Comparison of ENCODE assay signal across 9 mouse cellular contexts in genomic region chr10:81569507-81570237, GRCm38 (mm10). TPM values are rescaled to one million over a fixed set of nuclear protein-coding genes. Genes with fewer than 3 reads are reported as not detected.
DNase-seq lines count a peak whose midpoint lies in the region; ATAC-seq and TF ChIP-seq lines count a peak whose summit lies in the region.
"Had no signal": no experiment of that assay in that cellular context is flagged by ENCODE, and none has a peak within 500 bp of the region (broad histone marks: within the 10 kb centered on the region; RNA-seq: fewer than 3 reads in every experiment).

No protein-coding gene starts in this region.

- DNase-seq in hindbrain, embryonic 10.5 days (ENCODE audit: low spot score) = no peak
- no peak for DNase-seq in hindbrain, postnatal 0 days (ENCODE audit: low spot score)
- peak; percentile 25 for DNase-seq in thymus, postnatal 4 days
- DNase-seq in thymus, postnatal 36 days = no peak
- no peak for DNase-seq in left cerebral cortex, postnatal 25 days (ENCODE audit: low spot score in 2 of 2)
- no peak for DNase-seq in adrenal gland, adult 8-10 months

- H3K9me3 ChIP-seq in hindbrain, embryonic 10.5 days = no peaks in the 10 kb centered on the region
- no peaks in the 10 kb centered on the region for H3K9me3 ChIP-seq in hindbrain, postnatal 0 days (ENCODE audit: low read length)
- H3K9me3 ChIP-seq in limb, embryonic 12.5 days = no peaks in the 10 kb centered on the region
- H3K9me3 ChIP-seq in stomach, embryonic 16.5 days (replicated peaks; ENCODE audit: control insufficient read depth, low read length) = no peaks in the 10 kb centered on the region
- H3K9me3 ChIP-seq: G1E had no signal

- peaks cover 87% of the 10 kb centered on the region for H3K27me3 ChIP-seq in hindbrain, embryonic 10.5 days (ENCODE audit: insufficient read depth, poor library complexity, severe bottlenecking)
- H3K27me3 ChIP-seq in hindbrain, postnatal 0 days (ENCODE audit: insufficient read depth, low read length) = peaks cover 9% of the 10 kb centered on the region; the same call in 1 of the 2 replicates
- peaks cover 32% of the 10 kb centered on the region for H3K27me3 ChIP-seq in limb, embryonic 12.5 days
- no peaks in the 10 kb centered on the region for H3K27me3 ChIP-seq in stomach, embryonic 16.5 days (ENCODE audit: control insufficient read depth, insufficient read depth, low read length)

- no peak overlapping the region for H3K4me2 ChIP-seq in hindbrain, postnatal 0 days (ENCODE audit: low read depth, low read length)
- peak overlapping the region; percentile 61; the same call in 1 of the 2 replicates for H3K4me2 ChIP-seq in limb, embryonic 12.5 days
- H3K4me2 ChIP-seq in stomach, embryonic 16.5 days (ENCODE audit: low read depth, low read length) = no peak overlapping the region

- no peak for TF ChIP-seq CTCF in hindbrain, postnatal 0 days (IDR thresholded peaks at IDR 0.05; ENCODE audit: low read depth)

- H3K36me3 ChIP-seq in hindbrain, embryonic 10.5 days = peaks cover 18% of the 10 kb centered on the region
- H3K36me3 ChIP-seq in hindbrain, postnatal 0 days (ENCODE audit: insufficient read depth, low read length) = peaks cover 17% of the 10 kb centered on the region; the same call in 1 of the 2 replicates
- peaks cover 29% of the 10 kb centered on the region for H3K36me3 ChIP-seq in limb, embryonic 12.5 days
- H3K36me3 ChIP-seq in stomach, embryonic 16.5 days (ENCODE audit: control insufficient read depth, insufficient read depth, low read length) = peaks cover 16% of the 10 kb centered on the region

- no peak overlapping the region for H3K9ac ChIP-seq in hindbrain, postnatal 0 days (replicated peaks; ENCODE audit: low read length)
- H3K9ac ChIP-seq in limb, embryonic 12.5 days (replicated peaks) = no peak overlapping the region
- H3K9ac ChIP-seq in stomach, embryonic 16.5 days (ENCODE audit: low read length) = no peak overlapping the region

- intact Hi-C loops in left cerebral cortex, postnatal 25 days (cut with DNase I) = loop anchor here (2.0 kb wide), 1 partner anchor 27 kb away; no protein-coding TSS in a partner anchor

- peak overlapping the region; percentile 85 for H3K27ac ChIP-seq in hindbrain, embryonic 10.5 days
- H3K27ac ChIP-seq in hindbrain, postnatal 0 days = no peak overlapping the region; the same call in 1 of the 2 replicates
- H3K27ac ChIP-seq in limb, embryonic 12.5 days = peak overlapping the region; percentile 93
- peak overlapping the region; percentile 86 for H3K27ac ChIP-seq in stomach, embryonic 16.5 days (ENCODE audit: low read length)

- no peak for ATAC-seq in hindbrain, postnatal 0 days
- ATAC-seq in limb, embryonic 12.5 days (ENCODE audit: insufficient number of reproducible peaks, insufficient read depth, low FRiP score, low TSS enrichment, low read depth) = no peak
- no peak for ATAC-seq in stomach, embryonic 16.5 days (ENCODE audit: insufficient read depth, low FRiP score)

- H3K4me1 ChIP-seq in hindbrain, embryonic 10.5 days (replicated peaks) = peaks cover 82% of the 10 kb centered on the region
- H3K4me1 ChIP-seq in hindbrain, postnatal 0 days (ENCODE audit: insufficient read depth, low read length) = peaks cover 30% of the 10 kb centered on the region
- H3K4me1 ChIP-seq in limb, embryonic 12.5 days (replicated peaks) = peaks cover 80% of the 10 kb centered on the region
- peaks cover 53% of the 10 kb centered on the region for H3K4me1 ChIP-seq in stomach, embryonic 16.5 days (ENCODE audit: control insufficient read depth, insufficient read depth, low read length)

- 42% methylated on average over 9 of the region's 9 CpGs for WGBS in hindbrain, embryonic 10.5 days
- WGBS in hindbrain, postnatal 0 days = 46% methylated on average over 9 of the region's 9 CpGs
- WGBS in limb, embryonic 12.5 days = 40% methylated on average over 9 of the region's 9 CpGs
- 58% methylated on average over 9 of the region's 9 CpGs for WGBS in stomach, embryonic 16.5 days

- no peak overlapping the region for H3K4me3 ChIP-seq in hindbrain, embryonic 10.5 days
- no peak overlapping the region for H3K4me3 ChIP-seq in hindbrain, postnatal 0 days (ENCODE audit: low read length)
- H3K4me3 ChIP-seq in limb, embryonic 12.5 days (replicated peaks) = no peak overlapping the region
- no peak overlapping the region for H3K4me3 ChIP-seq in stomach, embryonic 16.5 days (replicated peaks; ENCODE audit: low read length)

RNA-seq across cellular contexts. Expression of gene Tle2, which starts 4.7 kb away (rescaled TPM):
- polyA plus RNA-seq in hindbrain, embryonic 10.5 days (2016; fragmentation: Nextera tagmentation; extraction: Ambion mirVana) = 8.6 and 15.7 TPM in 2 replicates
- total RNA-seq in hindbrain, postnatal 0 days (2014; rRNA removed) = 28.8 and 41.8 TPM in 2 replicates
- polyA plus RNA-seq in hindbrain, postnatal 0 days (2015; fragmentation: Nextera tagmentation; extraction: Ambion mirVana) = 43.7 and 45.5 TPM in 2 replicates
- 39.4 and 45.6 TPM in 2 replicates for polyA plus RNA-seq in limb, embryonic 12.5 days (2016; fragmentation: Nextera tagmentation; extraction: Ambion mirVana)
- 20.6 and 23.6 TPM in 2 replicates for polyA plus RNA-seq in stomach, embryonic 16.5 days (2015; fragmentation: Nextera tagmentation; extraction: Ambion mirVana)
- total RNA-seq in left cerebral cortex, postnatal 25 days (2021) = 10 to 100 TPM; 28.8 to 30.3 TPM
- 100 to 1,000 TPM in 2 of 4 experiments, 10 to 100 TPM in 2; 50.6 to 211 (median 117) TPM for total RNA-seq in adrenal gland, adult 8-10 months (2022)

RNA-seq across cellular contexts. Expression of gene Aes, which starts 10.4 kb away (rescaled TPM):
- 297 and 430 TPM in 2 replicates for polyA plus RNA-seq in hindbrain, embryonic 10.5 days (2016; fragmentation: Nextera tagmentation; extraction: Ambion mirVana)
- total RNA-seq in hindbrain, postnatal 0 days (2014; rRNA removed) = 611 and 635 TPM in 2 replicates
- polyA plus RNA-seq in hindbrain, postnatal 0 days (2015; fragmentation: Nextera tagmentation; extraction: Ambion mirVana) = 803 and 834 TPM in 2 replicates
- polyA plus RNA-seq in limb, embryonic 12.5 days (2016; fragmentation: Nextera tagmentation; extraction: Ambion mirVana) = 453 and 478 TPM in 2 replicates
- 325 and 351 TPM in 2 replicates for polyA plus RNA-seq in stomach, embryonic 16.5 days (2015; fragmentation: Nextera tagmentation; extraction: Ambion mirVana)
- 100 to 1,000 TPM; 630 to 638 TPM for total RNA-seq in left cerebral cortex, postnatal 25 days (2021)
- total RNA-seq in adrenal gland, adult 8-10 months (2022) = 1,000 to 10,000 TPM in 3 of 4 experiments, 100 to 1,000 TPM in 1; 989 to 1,424 (median 1,166) TPM

RNA-seq across cellular contexts. Expression of gene Gna11, which starts 24.7 kb away (rescaled TPM):
- polyA plus RNA-seq in hindbrain, embryonic 10.5 days (2016; fragmentation: Nextera tagmentation; extraction: Ambion mirVana) = 71.2 and 76.9 TPM in 2 replicates
- 121 and 139 TPM in 2 replicates for total RNA-seq in hindbrain, postnatal 0 days (2014; rRNA removed)
- polyA plus RNA-seq in hindbrain, postnatal 0 days (2015; fragmentation: Nextera tagmentation; extraction: Ambion mirVana) = 95.6 and 105 TPM in 2 replicates
- 82.9 and 86.1 TPM in 2 replicates for polyA plus RNA-seq in limb, embryonic 12.5 days (2016; fragmentation: Nextera tagmentation; extraction: Ambion mirVana)
- polyA plus RNA-seq in stomach, embryonic 16.5 days (2015; fragmentation: Nextera tagmentation; extraction: Ambion mirVana) = 101 and 105 TPM in 2 replicates
- total RNA-seq in left cerebral cortex, postnatal 25 days (2021) = 100 to 1,000 TPM; 101 to 107 TPM
- 100 to 1,000 TPM in 2 of 4 experiments, 10 to 100 TPM in 2; 90.2 to 105 (median 98.1) TPM for total RNA-seq in adrenal gland, adult 8-10 months (2022)

RNA-seq across cellular contexts. Expression of gene Tle6, which starts 31.2 kb away (rescaled TPM):
- 6.9 and 7.1 TPM in 2 replicates for polyA plus RNA-seq in hindbrain, embryonic 10.5 days (2016; fragmentation: Nextera tagmentation; extraction: Ambion mirVana)
- 5.3 and 5.4 TPM in 2 replicates for total RNA-seq in hindbrain, postnatal 0 days (2014; rRNA removed)
- polyA plus RNA-seq in hindbrain, postnatal 0 days (2015; fragmentation: Nextera tagmentation; extraction: Ambion mirVana) = 6.2 and 6.6 TPM in 2 replicates
- polyA plus RNA-seq in limb, embryonic 12.5 days (2016; fragmentation: Nextera tagmentation; extraction: Ambion mirVana) = 15.2 TPM in 2 replicates
- 26.0 and 31.2 TPM in 2 replicates for polyA plus RNA-seq in stomach, embryonic 16.5 days (2015; fragmentation: Nextera tagmentation; extraction: Ambion mirVana)
- 1 to 10 TPM; 4.2 to 5.8 TPM for total RNA-seq in left cerebral cortex, postnatal 25 days (2021)
- 100 to 1,000 TPM in 2 of 4 experiments, 10 to 100 TPM in 2; 32.2 to 138 (median 85.6) TPM for total RNA-seq in adrenal gland, adult 8-10 months (2022)

RNA-seq across cellular contexts. Expression of gene BC025920, which starts 36.4 kb away (rescaled TPM):
- 1.3 and 2.1 TPM in 2 replicates for polyA plus RNA-seq in hindbrain, embryonic 10.5 days (2016; fragmentation: Nextera tagmentation; extraction: Ambion mirVana)
- 4.2 and 4.3 TPM in 2 replicates for total RNA-seq in hindbrain, postnatal 0 days (2014; rRNA removed)
- polyA plus RNA-seq in hindbrain, postnatal 0 days (2015; fragmentation: Nextera tagmentation; extraction: Ambion mirVana) = 0.97 and 1.3 TPM in 2 replicates
- 2.0 and 2.2 TPM in 2 replicates for polyA plus RNA-seq in limb, embryonic 12.5 days (2016; fragmentation: Nextera tagmentation; extraction: Ambion mirVana)
- polyA plus RNA-seq in stomach, embryonic 16.5 days (2015; fragmentation: Nextera tagmentation; extraction: Ambion mirVana) = 0.46 and 0.61 TPM in 2 replicates
- total RNA-seq in left cerebral cortex, postnatal 25 days (2021) = 1 to 10 TPM; 3.1 to 3.8 TPM
- total RNA-seq in adrenal gland, adult 8-10 months (2022) = 1 to 10 TPM; 1.2 to 1.7 (median 1.3) TPM
